Mouse (Mus musculus) erythroblast, embryonic 14.5 days (primary cell): ENCODE measurements around the gene Limk2.

ENCODE experiments used
- GATA1 ChIP-seq: IDR thresholded peaks from 2 replicates; pipeline ENCODE4 v1.6.1; 2012; ENCODE audit warnings: low read length, inconsistent platforms, mixed read lengths
- TAL1 ChIP-seq: IDR thresholded peaks from 3 replicates; pipeline ENCODE4 v1.6.1; 2012; ENCODE audit warnings: low read length, inconsistent platforms, mixed read lengths

- TF ChIP-seq TAL1 = no peak
- no peak for TF ChIP-seq GATA1
Observed at GRCm38 (mm10) chr11:3310789-3311585, 98.0 kb downstream of the Limk2 start.
